Mouse (Mus musculus) frontal cortex, postnatal 25 days (tissue): ENCODE results near the gene Lefty2.
"Not testable (repeated sequence)": the region's sequence is repeated elsewhere in the genome, so short reads cannot be mapped to it uniquely, and the experiment has no call there.

ENCODE experiments used
- DNase-seq, 2 experiments: peaks; one replicate each; pipeline ENCODE4 v3.0.0; 2022; ENCODE audit warnings: low spot score in 2 of 2

The Lefty2 gene

GRCm38 (mm10) chr1:180894088-180894987, 1.4 kb downstream of the Lefty2 start:
- not testable (repeated sequence) for DNase-seq

DNA sequence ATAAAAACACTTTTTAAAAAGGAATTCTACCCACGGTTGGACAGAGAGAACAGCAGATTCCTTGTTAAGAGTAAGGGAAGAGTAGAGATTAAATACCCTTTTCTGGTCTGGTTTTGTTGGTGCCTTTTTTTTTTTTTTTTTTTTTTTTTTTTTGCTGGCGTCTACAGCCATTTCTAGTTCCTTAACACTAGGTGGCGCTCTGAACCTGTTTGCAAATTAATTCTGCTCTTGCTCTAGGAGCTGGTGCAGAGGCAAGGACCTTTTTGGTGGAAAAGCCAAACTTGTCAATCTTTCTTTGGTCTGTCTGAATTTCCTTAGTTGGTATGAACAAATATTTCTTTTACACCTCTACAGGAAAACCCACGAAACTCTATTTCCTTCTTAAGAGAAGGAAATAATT, 8.2 kb downstream of the Lefty2 start:
- DNase-seq, result no peak

GRCm38 (mm10) chr1:180902915-180903314, 10.0 kb downstream of the Lefty2 start:
- no peak for DNase-seq

- DNase-seq, result peak in 1 of 2 experiments; percentile 10
Measured at GRCm38 (mm10) chr1:180903666-180904038, 10.7 kb downstream of the Lefty2 start.

DNA sequence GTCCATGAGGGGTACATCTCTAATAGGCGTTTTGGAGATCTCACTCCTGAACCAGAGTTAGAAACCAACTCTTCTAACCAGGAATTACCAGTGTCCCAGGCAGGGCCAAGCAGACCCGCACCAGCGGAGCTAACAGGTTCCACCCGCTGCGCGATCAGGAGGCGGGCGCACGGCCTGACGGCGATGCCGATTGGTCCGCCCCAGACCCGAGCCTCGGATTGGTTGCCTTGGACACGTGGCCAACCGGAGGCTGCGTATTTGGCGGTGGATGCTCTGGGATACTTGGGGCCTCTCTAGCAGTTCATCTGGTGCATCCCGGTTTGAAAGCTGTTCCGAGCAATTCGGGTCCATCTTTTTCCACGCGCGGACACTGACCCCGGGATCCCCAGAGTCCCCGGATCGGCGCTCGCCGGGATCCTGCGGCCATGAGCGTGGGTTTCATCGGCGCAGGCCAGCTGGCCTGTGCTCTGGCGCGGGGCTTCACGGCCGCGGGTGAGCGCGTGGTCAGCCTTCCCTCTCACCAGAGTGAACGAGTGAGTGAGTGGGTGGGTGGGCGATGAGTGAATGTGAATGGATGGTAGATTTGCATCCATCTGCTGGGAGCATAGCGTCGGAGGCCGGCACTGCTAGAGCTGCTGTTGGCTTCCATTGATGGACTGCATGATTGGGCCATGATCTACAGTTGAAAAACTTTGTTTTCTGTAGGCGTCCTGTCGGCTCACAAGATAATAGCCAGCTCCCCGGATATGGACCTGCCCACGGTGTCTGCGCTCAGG, 11.3 kb downstream of the Lefty2 start, which contains the start of gene Pycr2:
Pycr2 (plus strand) TSS at position 255 of the 776 bp plus-strand sequence.
- DNase-seq, result peak; percentile 85 to 92

GRCm38 (mm10) chr1:180904815-180905080, 11.8 kb downstream of the Lefty2 start:
- DNase-seq, result no peak

DNA sequence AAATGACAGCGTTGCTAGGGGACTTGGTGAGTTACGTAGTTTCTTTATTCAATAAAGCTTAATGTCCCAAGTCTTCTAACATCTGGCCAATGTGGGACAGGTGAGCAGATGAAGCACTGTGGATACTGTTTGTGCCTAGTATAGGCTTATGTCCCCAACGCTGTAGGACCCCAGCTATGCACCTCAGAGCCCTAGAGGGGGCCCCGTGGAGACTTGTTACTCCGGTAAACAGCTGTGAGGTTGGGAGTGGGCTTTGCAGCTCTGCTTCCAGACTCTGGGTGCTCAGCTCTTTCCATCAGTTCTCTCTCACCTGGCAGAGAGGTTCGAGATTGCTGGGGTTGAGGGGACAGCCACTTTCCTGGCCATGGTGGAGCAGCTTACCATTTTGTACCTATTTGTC, 12.4 kb downstream of the Lefty2 start:
- no peak for DNase-seq

DNA sequence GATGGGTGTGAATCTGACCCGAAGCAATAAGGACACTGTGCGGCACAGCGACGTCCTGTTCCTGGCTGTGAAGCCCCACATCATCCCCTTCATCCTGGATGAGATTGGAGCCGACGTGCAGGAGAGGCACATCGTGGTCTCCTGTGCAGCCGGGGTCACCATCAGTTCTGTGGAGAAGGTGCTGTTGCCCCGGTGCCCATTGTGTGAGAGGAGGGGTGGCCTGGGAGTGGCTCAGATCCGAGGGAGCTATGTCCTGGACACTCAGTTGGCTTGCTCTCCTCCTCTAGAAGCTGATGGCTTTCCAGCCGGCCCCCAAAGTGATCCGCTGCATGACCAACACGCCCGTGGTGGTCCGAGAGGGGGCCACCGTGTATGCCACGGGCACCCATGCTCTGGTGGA, 13.0 kb downstream of the Lefty2 start:
- DNase-seq, result no peak

DNA sequence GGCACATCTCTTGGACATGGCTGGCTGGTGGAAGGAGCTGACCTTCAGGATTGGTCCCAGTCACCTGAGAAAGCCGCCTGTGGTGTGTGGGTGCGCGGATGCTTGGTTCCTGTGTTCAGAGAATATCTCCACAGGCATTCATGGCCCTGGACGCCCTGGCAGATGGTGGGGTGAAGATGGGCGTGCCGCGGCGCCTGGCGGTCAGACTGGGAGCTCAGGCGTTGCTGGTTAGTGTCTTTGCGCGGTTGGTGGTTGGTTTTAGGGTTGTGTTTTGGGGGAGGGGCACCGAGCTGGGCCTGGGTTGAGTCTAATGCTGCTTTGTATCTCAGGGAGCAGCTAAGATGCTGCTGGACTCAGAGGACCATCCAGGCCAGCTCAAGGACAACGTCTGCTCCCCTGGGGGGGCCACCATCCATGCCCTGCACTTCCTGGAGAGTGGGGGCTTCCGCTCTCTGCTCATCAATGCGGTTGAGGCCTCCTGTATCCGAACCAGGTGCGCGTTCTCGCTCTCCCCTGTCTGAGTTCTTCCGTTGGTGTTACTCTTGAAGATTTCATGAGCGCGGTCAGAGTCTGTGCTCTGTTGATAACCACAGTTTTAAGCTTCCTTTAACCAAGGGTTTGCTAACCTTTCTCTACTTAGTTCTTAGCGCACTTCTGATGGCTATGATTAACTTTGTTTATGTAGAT, 13.7 kb downstream of the Lefty2 start:
- DNase-seq, result no peak

GRCm38 (mm10) chr1:180911138-180911537, 18.2 kb downstream of the Lefty2 start:
- no peak for DNase-seq

- DNase-seq, result no peak
Measured at GRCm38 (mm10) chr1:180911653-180912287, 18.9 kb downstream of the Lefty2 start.

DNA sequence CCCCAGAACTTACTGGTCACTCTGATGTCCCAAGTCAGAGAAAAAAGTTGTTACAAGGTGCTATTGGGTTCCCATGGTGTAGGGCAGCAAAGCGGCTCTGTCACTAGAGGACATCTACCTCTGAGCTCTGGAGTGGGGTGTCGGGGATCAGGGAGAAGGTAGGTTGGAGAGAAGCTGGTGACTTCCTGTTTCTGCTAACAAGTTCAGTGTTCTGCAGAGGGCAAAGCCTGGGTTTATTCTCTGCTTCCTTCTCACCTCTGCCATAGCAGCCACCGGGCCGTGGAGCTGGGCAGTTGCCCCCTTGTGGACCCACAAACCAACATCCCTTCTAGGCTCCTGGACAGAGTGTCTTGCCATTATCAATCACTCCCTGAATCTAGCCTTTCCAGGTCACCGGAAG, 19.9 kb downstream of the Lefty2 start:
- DNase-seq, result no peak

- DNase-seq, result no peak
Measured at GRCm38 (mm10) chr1:180913797-180914196, 20.9 kb downstream of the Lefty2 start.

GRCm38 (mm10) chr1:180916425-180916824, 23.5 kb downstream of the Lefty2 start:
- no peak for DNase-seq

DNA sequence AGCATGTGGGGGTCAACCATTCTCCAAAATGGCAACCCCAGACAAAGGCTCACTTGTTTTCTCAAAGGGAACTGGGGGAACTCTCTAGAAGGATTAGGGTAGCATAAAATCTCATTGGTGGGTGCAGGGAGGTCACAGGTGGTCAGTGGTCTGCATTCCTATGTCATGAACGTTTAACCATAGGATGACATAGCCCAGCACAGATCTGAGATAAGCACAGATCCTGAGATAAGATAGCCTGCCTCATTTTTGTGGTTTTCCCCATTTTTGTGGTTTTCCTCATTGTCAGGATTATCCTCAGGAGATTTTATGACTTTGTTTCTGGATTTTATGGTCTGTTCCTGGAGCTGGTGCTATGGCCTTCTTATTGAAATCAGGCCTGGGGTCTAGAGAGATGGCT, 24.1 kb downstream of the Lefty2 start:
- no peak for DNase-seq

GRCm38 (mm10) chr1:180919686-180920085, 26.8 kb downstream of the Lefty2 start:
- DNase-seq, result no peak

DNA sequence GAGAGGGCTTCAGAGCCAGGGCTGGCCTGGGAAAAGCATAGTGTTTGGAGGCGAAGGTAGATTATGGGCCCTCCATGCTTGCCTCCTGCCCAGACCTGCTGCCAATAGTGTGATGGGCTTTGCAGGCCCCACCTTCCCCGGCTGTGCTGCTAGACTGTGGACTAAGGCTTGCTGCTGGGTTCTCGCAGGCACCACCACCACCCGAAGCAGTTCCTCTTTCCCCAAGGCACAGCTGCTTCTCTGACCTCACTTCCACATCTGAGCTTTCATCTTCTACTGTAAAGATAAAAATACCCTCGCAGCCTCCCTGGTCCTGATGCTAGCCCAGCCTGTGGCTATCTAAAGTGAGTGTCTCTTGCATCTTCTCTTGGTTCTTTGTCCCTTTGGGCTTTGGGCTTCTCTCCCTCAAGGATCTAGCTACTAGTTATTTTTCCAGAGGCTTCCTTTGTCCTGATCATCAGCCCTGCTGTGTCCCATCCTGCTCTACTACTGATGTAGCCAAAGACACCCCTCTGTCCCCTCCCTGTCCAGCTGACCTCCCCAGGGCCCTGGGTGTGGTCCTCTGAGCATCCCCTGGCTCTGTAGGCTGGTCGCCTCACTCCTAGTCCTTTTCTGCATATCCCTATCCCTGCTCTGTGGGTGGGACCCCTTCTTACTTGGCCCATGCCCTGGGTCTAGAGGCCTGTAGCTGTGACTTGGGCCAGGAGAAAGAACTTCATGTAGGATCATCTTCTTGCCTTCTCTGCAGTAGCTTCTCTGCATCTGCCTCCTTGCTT, 29.6 kb downstream of the Lefty2 start:
- DNase-seq, result no peak

DNA sequence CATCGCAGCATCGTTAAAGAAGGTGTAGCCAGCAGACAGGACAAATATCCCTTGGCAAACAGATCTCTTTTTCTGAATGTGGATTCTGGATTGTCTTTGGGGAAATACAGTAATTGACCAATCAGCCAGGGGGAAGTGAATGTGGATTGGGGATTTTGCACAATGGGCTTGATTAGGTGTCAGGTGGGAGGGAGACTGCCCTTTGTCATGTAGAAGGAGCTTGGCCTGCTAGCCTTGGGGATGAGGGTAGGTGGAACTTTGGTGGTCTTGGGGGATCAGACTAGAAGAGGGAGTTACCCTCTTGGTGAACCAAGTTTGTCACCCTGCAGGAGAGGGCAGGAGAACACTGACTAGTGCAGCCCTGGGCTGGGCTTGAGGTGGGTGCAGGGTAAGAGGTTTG, 31.8 kb downstream of the Lefty2 start:
- no peak for DNase-seq

DNA sequence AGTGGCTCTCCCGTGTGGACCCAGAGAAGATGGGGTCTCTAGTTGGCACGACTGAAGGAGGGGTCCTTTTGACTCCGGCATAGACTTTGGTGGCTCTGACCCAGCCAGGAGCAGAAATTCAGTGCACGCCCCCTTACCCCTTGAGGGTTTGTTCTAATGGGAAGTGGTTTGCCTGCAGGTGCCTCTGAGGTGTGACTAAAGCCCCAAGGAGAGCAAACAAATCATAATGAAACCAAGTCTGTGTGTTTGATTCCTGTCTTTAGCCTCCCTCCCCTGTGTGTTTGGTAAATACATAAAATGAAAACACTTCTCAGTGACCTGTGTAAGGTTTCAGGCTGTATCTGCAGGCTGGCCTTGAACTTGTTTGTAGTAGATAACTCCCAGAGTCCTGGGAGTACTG, 33.4 kb downstream of the Lefty2 start:
- DNase-seq, result no peak

- no peak for DNase-seq
Measured at GRCm38 (mm10) chr1:180929599-180929998, 36.7 kb downstream of the Lefty2 start.

- no peak for DNase-seq
Measured at GRCm38 (mm10) chr1:180931106-180931505, 38.2 kb downstream of the Lefty2 start.
